Mouse (Mus musculus): ENCODE measurements around the gene Ndufs8.

DNA sequence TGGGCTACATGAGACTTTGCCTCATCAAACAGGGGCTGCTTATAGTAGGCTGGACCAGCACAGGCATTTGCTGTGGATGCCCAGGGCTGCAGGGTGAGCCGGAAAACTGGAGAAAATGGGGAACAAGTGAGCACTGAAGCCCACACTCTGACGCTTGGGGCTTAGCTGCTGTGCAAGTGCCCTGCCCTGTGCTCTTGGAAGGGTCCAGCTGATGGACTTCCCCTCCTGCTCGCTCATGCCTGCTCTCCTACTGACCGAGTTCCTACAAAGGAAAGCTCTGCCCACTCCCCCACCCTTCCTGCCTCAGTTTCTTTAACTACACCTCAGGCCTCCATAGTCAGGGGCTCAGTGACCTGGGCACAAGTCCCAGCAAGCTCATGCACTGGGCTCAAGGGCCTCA is 15.4 kb upstream of the Ndufs8 start:
- TF ChIP-seq GATA1 (IDR thresholded peaks at IDR 0.05; ENCODE audit: low read length) (no peak), TAL1 (IDR thresholded peaks at IDR 0.05; ENCODE audit: low read length) (no peak)

Measured in erythroblast, embryonic 14.5 days (primary cell).